Mouse (Mus musculus) kidney, embryonic 16.5 days (tissue): ENCODE measurements around the gene Ltbp2. TPM values are rescaled to one million over a fixed set of nuclear protein-coding genes. Genes with fewer than 3 reads are reported as not detected.

Experiments
- ATAC-seq: fragments of 200-750 bp; cut with Nextera tagmentation; 2 replicates; pipeline ENCODE4 v1.8.0; 2017; ENCODE audit warnings: moderate TSS enrichment; ENCODE audit not compliant: low FRiP score, low TSS enrichment
- H3K27ac ChIP-seq: fragments of 300-500 bp; sonication (generic); 2 replicates; pipeline ENCODE4 v1.5.1; 2014; ENCODE audit warnings: low read length
- H3K27me3 ChIP-seq: fragments of 300-500 bp; sonication (generic); 2 replicates; pipeline ENCODE4 v1.6.1; 2014; ENCODE audit warnings: low read length, control low read depth, mixed read lengths; ENCODE audit not compliant: insufficient read depth
- H3K36me3 ChIP-seq: fragments of 300-500 bp; sonication (generic); 2 replicates; pipeline ENCODE4 v1.6.1; 2014; ENCODE audit warnings: low read length, control low read depth, mixed read lengths; ENCODE audit not compliant: insufficient read depth
- H3K4me1 ChIP-seq: fragments of 300-500 bp; sonication (generic); 2 replicates; pipeline ENCODE4 v1.6.1; 2014; ENCODE audit warnings: low read length, control low read depth, mixed read lengths; ENCODE audit not compliant: insufficient read depth
- H3K4me2 ChIP-seq: fragments of 300-500 bp; sonication (generic); replicated peaks from 2 replicates; pipeline ENCODE4 v1.6.1; 2014; ENCODE audit warnings: low read depth, low read length
- H3K4me3 ChIP-seq: fragments of 300-500 bp; sonication (generic); 2 replicates; pipeline ENCODE4 v1.5.1; 2014; ENCODE audit warnings: mild to moderate bottlenecking, low read length
- H3K9ac ChIP-seq: fragments of 300-500 bp; sonication (generic); replicated peaks from 2 replicates; pipeline ENCODE4 v1.6.1; 2014; ENCODE audit warnings: low read length
- H3K9me3 ChIP-seq: fragments of 300-500 bp; sonication (generic); 2 replicates; pipeline ENCODE4 v1.6.1; 2016; ENCODE audit warnings: low read length, control low read depth
- WGBS: fragments of 180-500 bp; shearing (Covaris S2); extraction: QIAGEN DNeasy Blood & Tissue Kit; methylation state at CpG from one replicate; pipeline ENCODE4 v1.1.7; 2014; 5-methylcytosine and 5-hydroxymethylcytosine counted together
- polyA plus RNA-seq: library from polyadenylated mRNA; unstranded; fragments of >200 nt; fragmentation: Nextera tagmentation; extraction: Ambion mirVana; gene quantifications from 2 replicates; pipeline ENCODE4 v1.2.1, GENCODE M21; 2015

The Ltbp2 gene
- polyA plus RNA-seq, 1 experiment from 2014 or later = 0.89 TPM

- no peaks in the 10 kb centered on the region for H3K9me3 ChIP-seq
- WGBS = under 1% methylated on average over 50 of the region's 50 CpGs
- ATAC-seq = peak; percentile 100
- peak within 1 kb of the TSS; percentile 83 for H3K4me2 ChIP-seq
- H3K4me3 ChIP-seq = peak within 1 kb of the TSS; percentile 57
- no peaks in the 10 kb centered on the region for H3K36me3 ChIP-seq
- H3K27me3 ChIP-seq = no peaks in the 10 kb centered on the region
- H3K4me1 ChIP-seq = peaks cover 25% of the 10 kb centered on the region
- peak within 1 kb of the TSS; percentile 88 for H3K27ac ChIP-seq
- peak within 1 kb of the TSS; percentile 86 for H3K9ac ChIP-seq
Observed at GRCm38 (mm10) chr12:84772726-84773441, 103.4 kb downstream of the Ltbp2 start, which contains the start of the genes Npc2 and Isca2. Gene Npc2 (minus strand): TSS chr12:84773152. Gene Isca2 (plus strand): TSS chr12:84773251.

- Histone ChIP-seq H3K36me3 (no peaks in the 10 kb centered on the region), H3K9me3 (no peaks in the 10 kb centered on the region), H3K4me2 (peak overlapping the region; percentile 66), H3K9ac (peak overlapping the region; percentile 74), H3K4me1 (peaks cover 25% of the 10 kb centered on the region), H3K4me3 (peak overlapping the region; percentile 57), H3K27ac (peak overlapping the region; percentile 88), H3K27me3 (no peaks in the 10 kb centered on the region)
- 3% methylated on average over 10 of the region's 10 CpGs for WGBS
- ATAC-seq = no peak
Observed at GRCm38 (mm10) chr12:84771981-84772520, 104.3 kb downstream of the Ltbp2 start.

GRCm38 (mm10) chr12:84769624-84770023 is 106.7 kb downstream of the Ltbp2 start:
- no peak for ATAC-seq
- Histone ChIP-seq H3K4me1 (peaks cover 35% of the 10 kb centered on the region), H3K4me3 (no peak overlapping the region), H3K27ac (no peak overlapping the region), H3K4me2 (no peak overlapping the region), H3K9ac (no peak overlapping the region), H3K27me3 (no peaks in the 10 kb centered on the region), H3K36me3 (peaks cover 5% of the 10 kb centered on the region; the same call in 1 of the 2 replicates), H3K9me3 (no peaks in the 10 kb centered on the region)
- WGBS = 84% methylated on average over 7 of the region's 7 CpGs

- Histone ChIP-seq H3K9ac (no peak overlapping the region), H3K4me3 (no peak overlapping the region), H3K9me3 (no peaks in the 10 kb centered on the region), H3K27ac (no peak overlapping the region), H3K4me1 (peaks cover 26% of the 10 kb centered on the region), H3K27me3 (no peaks in the 10 kb centered on the region), H3K4me2 (no peak overlapping the region), H3K36me3 (peaks cover 19% of the 10 kb centered on the region)
- WGBS = 79% methylated on average over 6 of the region's 6 CpGs
- ATAC-seq = no peak
Observed at GRCm38 (mm10) chr12:84767510-84767909, 108.8 kb downstream of the Ltbp2 start.

DNA sequence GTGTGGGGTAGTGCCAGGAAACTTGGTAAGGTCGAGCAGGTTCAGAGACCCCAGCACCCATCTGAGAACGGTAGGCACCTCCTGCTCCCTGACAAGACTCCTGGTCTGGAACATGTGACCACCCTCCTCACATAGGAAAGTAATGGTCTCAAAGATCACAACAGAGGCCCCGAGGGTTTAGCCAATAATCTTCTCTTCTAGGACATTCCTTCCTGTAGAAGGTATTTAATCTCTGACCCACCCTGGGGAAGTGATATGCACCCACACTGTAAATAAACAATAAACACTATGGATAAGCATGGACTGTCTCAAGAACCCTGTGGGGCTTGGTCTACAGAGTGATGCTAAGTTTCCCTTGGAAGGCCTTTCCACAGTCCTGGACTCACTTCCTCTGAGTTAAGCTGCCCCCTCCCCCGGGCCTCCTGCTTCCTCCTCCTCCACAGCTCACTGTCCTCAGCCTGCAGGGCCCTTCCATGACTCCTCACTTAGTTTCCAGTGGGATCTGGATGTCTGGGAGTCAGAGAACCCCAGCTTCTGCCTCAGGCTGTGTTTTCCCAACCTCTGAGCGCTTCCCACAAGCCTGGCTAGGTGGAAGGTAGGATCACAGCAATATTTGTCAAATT is 110.1 kb downstream of the Ltbp2 start:
- Histone ChIP-seq H3K9ac (no peak overlapping the region), H3K4me2 (no peak overlapping the region), H3K9me3 (no peaks in the 10 kb centered on the region), H3K27me3 (no peaks in the 10 kb centered on the region), H3K27ac (no peak overlapping the region), H3K36me3 (peaks cover 23% of the 10 kb centered on the region), H3K4me3 (no peak overlapping the region), H3K4me1 (peaks cover 18% of the 10 kb centered on the region)
- peak; percentile 78; the same call in 1 of the 2 replicates for ATAC-seq
- WGBS = 57% methylated on average over 5 of the region's 5 CpGs

DNA sequence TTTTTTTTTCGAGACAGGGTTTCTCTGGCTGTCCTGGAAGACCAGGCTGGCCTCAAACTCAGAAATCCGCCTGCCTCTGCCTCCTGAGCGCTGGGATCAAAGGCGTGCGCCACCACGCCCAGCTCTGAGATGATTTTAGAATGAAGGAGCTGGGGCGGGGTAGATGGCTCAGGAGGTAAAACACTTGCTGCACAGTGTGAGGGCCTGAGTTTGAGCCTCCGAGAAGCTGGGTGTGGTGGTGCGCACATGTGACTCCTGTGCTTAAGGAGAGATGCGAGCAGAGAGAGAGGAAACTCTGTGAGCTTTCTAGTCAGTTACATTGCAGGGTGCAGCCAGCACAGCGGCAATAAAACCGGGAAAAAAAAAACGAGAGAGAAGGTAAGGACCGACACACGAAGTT is 110.8 kb downstream of the Ltbp2 start:
- H3K27ac ChIP-seq = no peak overlapping the region
- H3K4me1 ChIP-seq = peaks cover 11% of the 10 kb centered on the region; the same call in 1 of the 2 replicates
- H3K36me3 ChIP-seq = peaks cover 24% of the 10 kb centered on the region
- no peaks in the 10 kb centered on the region for H3K27me3 ChIP-seq
- no peak overlapping the region for H3K9ac ChIP-seq
- no peak overlapping the region for H3K4me3 ChIP-seq
- H3K4me2 ChIP-seq = no peak overlapping the region
- 91% methylated on average over 15 of the region's 15 CpGs for WGBS
- no peaks in the 10 kb centered on the region for H3K9me3 ChIP-seq
- ATAC-seq = no peak

DNA sequence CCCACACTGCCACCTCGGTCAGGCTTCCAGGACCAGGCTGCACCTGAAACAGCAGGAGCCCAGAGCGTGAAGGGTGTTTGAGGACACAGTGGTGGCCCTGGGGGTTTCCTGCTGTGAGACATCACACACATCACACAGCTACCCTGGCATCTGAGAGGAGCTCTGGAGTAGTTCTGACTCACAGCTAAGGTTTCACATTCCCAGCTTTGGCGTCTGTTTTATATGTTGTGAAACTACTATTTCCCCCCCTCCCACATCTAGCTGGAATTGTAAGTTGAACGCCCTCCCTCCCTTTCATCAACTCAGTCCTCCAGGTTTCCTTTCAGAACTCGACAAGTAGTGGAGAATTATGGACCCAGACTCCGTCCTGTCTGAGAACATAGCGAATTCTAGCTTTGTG is 111.6 kb downstream of the Ltbp2 start:
- Histone ChIP-seq H3K9me3 (no peaks in the 10 kb centered on the region), H3K4me3 (no peak overlapping the region), H3K36me3 (peaks cover 30% of the 10 kb centered on the region), H3K27me3 (no peaks in the 10 kb centered on the region), H3K4me1 (peaks cover 10% of the 10 kb centered on the region; the same call in 1 of the 2 replicates), H3K9ac (no peak overlapping the region), H3K4me2 (no peak overlapping the region), H3K27ac (no peak overlapping the region)
- WGBS = 57% methylated on average over 7 of the region's 7 CpGs
- ATAC-seq = no peak

- no peaks in the 10 kb centered on the region for H3K27me3 ChIP-seq
- no peak for ATAC-seq
- no peak overlapping the region for H3K4me3 ChIP-seq
- peaks cover 32% of the 10 kb centered on the region for H3K36me3 ChIP-seq
- H3K9ac ChIP-seq = no peak overlapping the region
- no peak overlapping the region for H3K27ac ChIP-seq
- H3K4me2 ChIP-seq = no peak overlapping the region
- H3K9me3 ChIP-seq = no peaks in the 10 kb centered on the region
- 89% methylated on average over 13 of the region's 13 CpGs for WGBS
- peaks cover 10% of the 10 kb centered on the region; the same call in 1 of the 2 replicates for H3K4me1 ChIP-seq
Observed at GRCm38 (mm10) chr12:84763577-84764218, 112.6 kb downstream of the Ltbp2 start.

DNA sequence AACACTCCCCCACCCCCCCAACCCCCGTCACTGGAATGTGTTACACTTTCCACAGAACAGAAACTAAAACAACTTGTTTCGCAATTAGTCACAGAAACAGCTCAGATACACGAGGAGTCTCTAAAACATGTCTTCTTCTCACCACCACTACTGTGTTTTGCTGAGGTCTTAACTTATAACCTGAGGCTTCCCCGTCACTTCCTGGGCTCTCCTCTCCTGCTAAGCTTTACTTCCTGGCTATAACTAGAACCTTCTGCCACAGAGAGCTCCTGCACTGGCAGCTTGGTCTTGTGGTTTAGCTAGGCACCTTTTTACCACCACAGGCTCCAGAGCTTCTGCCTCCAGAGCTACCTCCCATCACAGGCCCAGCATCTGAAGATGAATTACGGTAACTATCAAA is 113.8 kb downstream of the Ltbp2 start:
- Histone ChIP-seq H3K4me1 (peaks cover 10% of the 10 kb centered on the region; the same call in 1 of the 2 replicates), H3K36me3 (peaks cover 40% of the 10 kb centered on the region)

More for the DNA sequence above, 113.8 kb downstream of the Ltbp2 start:
- Histone ChIP-seq H3K9ac (no peak overlapping the region), H3K4me3 (no peak overlapping the region), H3K4me2 (no peak overlapping the region), H3K27ac (no peak overlapping the region), H3K27me3 (no peaks in the 10 kb centered on the region), H3K9me3 (no peaks in the 10 kb centered on the region)
- no peak for ATAC-seq
- 84% methylated on average over 5 of the region's 5 CpGs for WGBS
